Mouse (Mus musculus) MEL (cell line): ENCODE data around the gene Olfr1392. TPM values are rescaled to one million over a fixed set of nuclear protein-coding genes. Genes with fewer than 3 reads are reported as not detected.

Source experiments
- DNase-seq: peaks from one replicate; pipeline ENCODE4 v3.0.0; 2011; ENCODE audit warnings: low read depth, low spot score
- H3K27ac ChIP-seq: 2 replicates; pipeline ENCODE4 v1.5.1; 2012; ENCODE audit warnings: low read depth, mild to moderate bottlenecking, control low read depth, low read length, moderate library complexity; ENCODE audit not compliant: control insufficient read depth
- H3K27me3 ChIP-seq, 2 experiments: fragments of 150-350 bp in 1 of 2; sonication (generic) in 1 of 2; 2 replicates each; pipeline ENCODE4 v1.6.1; 2012; ENCODE audit warnings: low read length in 2 of 2, mild to moderate bottlenecking in 2 of 2, improper control_type of control experiment in 1 of 2, moderate library complexity in 1 of 2; ENCODE audit not compliant: insufficient read depth in 2 of 2, control insufficient read depth in 1 of 2
- H3K36me3 ChIP-seq, 2 experiments: 2 replicates each; pipeline ENCODE4 v1.6.1; 2012 to 2014; ENCODE audit warnings: low read length in 2 of 2, improper control_type of control experiment in 1 of 2, inconsistent platforms in 1 of 2, mild to moderate bottlenecking in 1 of 2; ENCODE audit not compliant: insufficient read depth in 2 of 2, control insufficient read depth in 1 of 2
- H3K4me1 ChIP-seq, 2 experiments: fragments of 150-350 bp in 1 of 2; sonication (generic) in 1 of 2; 2 replicates each; pipeline ENCODE4 v1.6.1; 2012; ENCODE audit warnings: low read length in 2 of 2, improper control_type of control experiment in 1 of 2, mild to moderate bottlenecking in 1 of 2; ENCODE audit not compliant: insufficient read depth in 2 of 2, control insufficient read depth in 1 of 2
- H3K4me3 ChIP-seq, 2 experiments: fragments of 150-350 bp in 1 of 2; sonication (generic) in 1 of 2; 2 replicates each; pipeline ENCODE4 v1.5.1; 2012; ENCODE audit warnings: low read depth in 2 of 2, low read length in 2 of 2, mild to moderate bottlenecking in 2 of 2, moderate library complexity in 2 of 2, control low read depth in 1 of 2, improper control_type of control experiment in 1 of 2; ENCODE audit not compliant: control insufficient read depth in 1 of 2, insufficient read depth in 1 of 2
- H3K79me2 ChIP-seq: 2 replicates; pipeline ENCODE4 v1.6.1; 2012; ENCODE audit warnings: mild to moderate bottlenecking, low read length, moderate library complexity; ENCODE audit not compliant: control insufficient read depth, poor library complexity, insufficient read depth
- H3K9ac ChIP-seq: 2 replicates; pipeline ENCODE4 v1.6.1; 2012; ENCODE audit warnings: low read depth, mild to moderate bottlenecking, control low read depth, low read length, moderate library complexity; ENCODE audit not compliant: control insufficient read depth, poor library complexity, severe bottlenecking
- H3K9me3 ChIP-seq: fragments of 150-350 bp; sonication (generic); replicated peaks from 2 replicates; pipeline ENCODE4 v1.6.1; 2012; ENCODE audit warnings: mild to moderate bottlenecking, low read length, improper control_type of control experiment, moderate library complexity; ENCODE audit not compliant: insufficient read depth
- CTCF ChIP-seq, 3 experiments: IDR thresholded peaks in 2 of 3; conservative IDR thresholded peaks in 1 of 3; 2 replicates each; pipeline ENCODE4 v1.5.1; 2011 to 2012; ENCODE audit warnings: low read length in 3 of 3, low read depth in 2 of 3, mild to moderate bottlenecking in 2 of 3, improper control_type of control experiment in 1 of 3, inconsistent platforms in 1 of 3, mixed read lengths in 1 of 3, moderate library complexity in 1 of 3; ENCODE audit not compliant: control insufficient read depth in 1 of 3, insufficient read depth in 1 of 3, poor library complexity in 1 of 3, severe bottlenecking in 1 of 3
- GABPA ChIP-seq: IDR thresholded peaks from 2 replicates; pipeline ENCODE4 v1.6.1; 2012; ENCODE audit warnings: low read depth, mild to moderate bottlenecking, inconsistent platforms, low read length, improper control_type of control experiment, moderate library complexity
- GATA1 ChIP-seq: IDR thresholded peaks from 2 replicates; pipeline ENCODE4 v1.6.1; 2011; ENCODE audit warnings: low read depth, low read length, improper control_type of control experiment
- JUND ChIP-seq: IDR thresholded peaks from 2 replicates; pipeline ENCODE4 v1.6.1; 2011; ENCODE audit warnings: low read depth, mild to moderate bottlenecking, improper control_type of control experiment, low read length
- KAT2A ChIP-seq: conservative IDR thresholded peaks from 2 replicates; pipeline ENCODE4 v1.6.1; 2012; ENCODE audit warnings: low read depth, low read length, improper control_type of control experiment, inconsistent platforms
- MEF2A ChIP-seq: IDR thresholded peaks from 2 replicates; pipeline ENCODE4 v1.6.1; 2014; ENCODE audit warnings: low read depth, mild to moderate bottlenecking, inconsistent platforms, low read length, improper control_type of control experiment; ENCODE audit not compliant: poor library complexity, insufficient replicate concordance, severe bottlenecking; ENCODE audit errors: extremely low read depth
- MYB ChIP-seq: IDR thresholded peaks from 2 replicates; pipeline ENCODE4 v1.6.1; 2011; ENCODE audit warnings: mild to moderate bottlenecking, low read depth, low read length, improper control_type of control experiment
- MYC ChIP-seq: IDR thresholded peaks from 2 replicates; pipeline ENCODE4 v1.6.1; 2011; ENCODE audit warnings: low read depth, mild to moderate bottlenecking, low read length, improper control_type of control experiment, moderate library complexity
- NELFE ChIP-seq: IDR thresholded peaks from 2 replicates; pipeline ENCODE4 v1.6.1; 2011; ENCODE audit warnings: low read depth, low read length, improper control_type of control experiment
- POLR2AphosphoS2 ChIP-seq: IDR thresholded peaks from 2 replicates; pipeline ENCODE4 v1.6.1; 2011; ENCODE audit warnings: low read length, improper control_type of control experiment
- RCOR1 ChIP-seq: IDR thresholded peaks from 2 replicates; pipeline ENCODE4 v1.6.1; 2012; ENCODE audit warnings: low read depth, mild to moderate bottlenecking, inconsistent platforms, low read length, improper control_type of control experiment
- SIN3A ChIP-seq: IDR thresholded peaks from 2 replicates; pipeline ENCODE4 v1.6.1; 2012; ENCODE audit warnings: low read length, improper control_type of control experiment, inconsistent platforms
- SMC3 ChIP-seq: IDR thresholded peaks from 2 replicates; pipeline ENCODE4 v1.6.1; 2011; ENCODE audit warnings: low read depth, low read length, improper control_type of control experiment
- TBP ChIP-seq: IDR thresholded peaks from 2 replicates; pipeline ENCODE4 v1.8.0; 2011; ENCODE audit warnings: low read depth, low read length, improper control_type of control experiment
- TCF12 ChIP-seq: IDR thresholded peaks from 2 replicates; pipeline ENCODE4 v1.6.1; 2014; ENCODE audit warnings: low read depth, mild to moderate bottlenecking, inconsistent platforms, low read length, improper control_type of control experiment, moderate library complexity
- UBTF ChIP-seq: IDR thresholded peaks from 2 replicates; pipeline ENCODE4 v1.6.1; 2012; ENCODE audit warnings: low read depth, mild to moderate bottlenecking, inconsistent platforms, low read length, improper control_type of control experiment, moderate library complexity, borderline replicate concordance; ENCODE audit not compliant: insufficient read depth
- ZMIZ1 ChIP-seq: IDR thresholded peaks from 2 replicates; pipeline ENCODE4 v1.6.1; 2012; ENCODE audit warnings: low read depth, mild to moderate bottlenecking, inconsistent platforms, low read length, improper control_type of control experiment, moderate library complexity
- ZNF384 ChIP-seq: IDR thresholded peaks from 2 replicates; pipeline ENCODE4 v1.6.1; 2012; ENCODE audit warnings: low read depth, mild to moderate bottlenecking, inconsistent platforms, low read length, improper control_type of control experiment
- polyA plus RNA-seq, 2 experiments: library from polyadenylated mRNA; stranded (reverse) in 1 of 2; unstranded in 1 of 2; fragments of >175 nt in 1 of 2; fragments of >200 nt in 1 of 2; gene quantifications; 2 replicates each; pipeline versions ENCODE4 v1.2.1 to v1.2.4; 2012; ENCODE audit warnings: low replicate concordance in 2 of 2, low read depth in 1 of 2; ENCODE audit not compliant: insufficient read length in 2 of 2, insufficient read depth in 1 of 2, missing spikeins in 1 of 2
- total RNA-seq: library from RNA; depleted of rRNA; stranded (reverse); fragments of 300-350 nt; gene quantifications from 2 replicates; pipeline ENCODE4 v1.2.3, GENCODE M21; 2012

Olfr1392 gene
- total and polyA plus RNA-seq, 3 experiments: not detected

DNA sequence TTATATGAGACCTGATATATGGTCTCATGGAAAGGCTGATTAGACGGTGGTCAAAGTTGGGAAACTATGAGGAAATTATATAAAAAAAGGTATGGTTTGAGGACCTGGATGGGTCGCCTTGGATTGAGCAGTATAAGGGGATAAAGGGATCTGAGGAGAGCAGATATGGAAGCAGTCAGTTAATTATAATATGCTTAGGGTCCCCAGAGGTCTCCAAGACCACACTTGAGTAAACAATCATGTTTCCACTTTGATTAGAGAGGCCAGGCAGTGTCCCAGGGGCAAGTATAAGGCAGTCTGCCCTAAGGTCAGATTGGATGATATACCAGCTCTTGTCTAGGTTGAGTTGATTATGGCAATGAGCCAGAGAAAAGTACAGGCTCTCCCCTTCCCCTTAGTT, 37.4 kb downstream of the Olfr1392 start, which contains the start of gene Olfr1391:
Gene Olfr1391 (plus strand): TSS at position 301 of the 400 bp plus-strand sequence.
- no peaks in the 10 kb centered on the region for H3K36me3 ChIP-seq
- no peak within 1 kb of the TSS for H3K9ac ChIP-seq
- H3K79me2 ChIP-seq: no peaks in the 10 kb centered on the region
- H3K27ac ChIP-seq: no peak within 1 kb of the TSS
- H3K4me3 ChIP-seq: no peak within 1 kb of the TSS
- DNase-seq: no peak
- no peaks in the 10 kb centered on the region for H3K9me3 ChIP-seq
- H3K4me1 ChIP-seq: no peaks in the 10 kb centered on the region
- H3K27me3 ChIP-seq: no peaks in the 10 kb centered on the region
- no peak for TF ChIP-seq CTCF (IDR thresholded peaks at IDR 0.05 in 2 of 3, conservative IDR thresholded peaks at IDR 0.05 in 1 of 3; ENCODE audit: control insufficient read depth in 1 of 3, insufficient read depth in 1 of 3, low read depth in 2 of 3, low read length in 3 of 3, poor library complexity in 1 of 3, severe bottlenecking in 1 of 3)
- no peak for TF ChIP-seq TCF12
- TF ChIP-seq ZMIZ1: no peak
- no peak for TF ChIP-seq MYC
- TF ChIP-seq NELFE: no peak
- TF ChIP-seq RCOR1: no peak
- TF ChIP-seq MEF2A: no peak
- TF ChIP-seq KAT2A: no peak
- TF ChIP-seq MYB: no peak
- TF ChIP-seq SIN3A: no peak
- no peak for TF ChIP-seq JUND
- no peak for TF ChIP-seq SMC3
- TF ChIP-seq GATA1: no peak
- TF ChIP-seq POLR2AphosphoS2: no peak
- TF ChIP-seq ZNF384: no peak

DNA sequence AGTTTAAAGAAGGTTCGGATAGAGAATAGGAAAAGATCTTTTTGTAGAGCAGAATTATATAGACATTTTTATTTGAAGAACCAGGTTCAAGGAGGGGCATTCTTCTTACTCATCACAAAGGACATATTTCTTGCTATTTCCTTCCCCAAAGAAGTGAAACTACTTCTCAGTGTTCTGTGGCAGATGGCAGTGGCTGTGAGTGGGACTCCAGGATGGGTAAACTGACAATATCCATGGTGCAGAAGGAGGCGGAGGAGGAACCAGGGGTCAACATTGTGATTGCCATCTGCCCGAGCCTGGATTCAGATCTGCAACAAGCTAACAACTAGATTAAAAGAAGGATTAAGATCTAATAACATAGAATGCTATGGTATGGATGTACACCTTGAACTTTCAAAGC, 41.6 kb downstream of the Olfr1392 start:
- no peak for TF ChIP-seq GABPA
- TF ChIP-seq TBP: no peak
- TF ChIP-seq ZMIZ1: no peak
- TF ChIP-seq UBTF: no peak
- DNase-seq: no peak

More for the DNA sequence above, 41.6 kb downstream of the Olfr1392 start:
- Histone ChIP-seq H3K4me3 (no peak overlapping the region), H3K36me3 (no peaks in the 10 kb centered on the region), H3K4me1 (no peaks in the 10 kb centered on the region), H3K9ac (no peak overlapping the region), H3K9me3 (no peaks in the 10 kb centered on the region), H3K27ac (no peak overlapping the region), H3K79me2 (no peaks in the 10 kb centered on the region), H3K27me3 (no peaks in the 10 kb centered on the region)
